Comparison of ENCODE assay signal across 27 mouse cellular contexts in the genomic region with DNA sequence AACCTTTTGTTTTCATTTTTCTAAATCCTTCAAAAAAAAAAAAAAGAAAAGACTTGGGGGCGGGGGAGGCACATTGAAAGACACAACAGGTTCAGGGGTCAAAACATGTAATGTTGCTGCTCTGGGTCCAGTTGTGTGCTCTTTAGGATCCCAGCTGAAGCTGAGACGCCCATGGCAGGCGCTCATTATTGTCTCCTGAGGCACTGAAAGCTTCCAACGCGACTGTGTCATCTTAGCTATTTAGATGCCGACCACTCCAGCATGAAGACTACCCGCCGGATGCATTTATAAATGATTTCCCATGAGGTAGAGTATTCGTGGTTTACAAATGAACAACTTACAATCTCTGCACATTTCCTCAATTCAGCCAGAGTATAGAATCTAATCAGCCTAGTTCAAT.
DNase-seq lines count a peak whose midpoint lies in the region; ATAC-seq and TF ChIP-seq lines count a peak whose summit lies in the region.
"Had no signal": no experiment of that assay in that cellular context is flagged by ENCODE, and none has a peak within 500 bp of the region (broad histone marks: within the 10 kb centered on the region; RNA-seq: fewer than 3 reads in every experiment).

No protein-coding gene starts in this region.

- H3K9ac ChIP-seq in embryonic facial prominence, embryonic 11.5 days (replicated peaks; ENCODE audit: low read length): no peak overlapping the region
- H3K9ac ChIP-seq in midbrain, postnatal 0 days (replicated peaks; ENCODE audit: low read length, poor library complexity, severe bottlenecking): no peak overlapping the region
- H3K9ac ChIP-seq: embryonic facial prominence, embryonic 12.5 days; forebrain, embryonic 13.5 days; limb, embryonic 13.5 days; liver, embryonic 13.5 days; lung, embryonic 14.5 days; neural tube, embryonic 12.5 days had no signal

- no peak for TF ChIP-seq CTCF in midbrain, postnatal 0 days (IDR thresholded peaks at IDR 0.05)
- TF ChIP-seq CTCF in layer of hippocampus, adult 2 months (conservative IDR thresholded peaks at IDR 0.05): no peak

- no peak overlapping the region for H3K4me3 ChIP-seq in embryonic facial prominence, embryonic 11.5 days (ENCODE audit: low read depth, low read length)
- no peak overlapping the region for H3K4me3 ChIP-seq in embryonic facial prominence, embryonic 10.5 days
- 0 out of 2 replicates have a peak overlapping the region, but pooled peaks have one; percentile 1 for H3K4me3 ChIP-seq in midbrain, embryonic 10.5 days
- H3K4me3 ChIP-seq in midbrain, postnatal 0 days (ENCODE audit: low read depth, low read length): no peak overlapping the region
- no peak overlapping the region for H3K4me3 ChIP-seq in layer of hippocampus, adult 2 months
- H3K4me3 ChIP-seq: embryonic facial prominence, embryonic 12.5 days; erythroblast, embryonic 14.5 days; forebrain, embryonic 13.5 days; limb, embryonic 13.5 days; liver, embryonic 13.5 days; neural tube, embryonic 12.5 days had no signal

- no peaks in the 10 kb centered on the region for H3K9me3 ChIP-seq in embryonic facial prominence, embryonic 11.5 days (replicated peaks; ENCODE audit: control insufficient read depth, low read length)
- H3K9me3 ChIP-seq in embryonic facial prominence, embryonic 10.5 days: no peaks in the 10 kb centered on the region
- H3K9me3 ChIP-seq in midbrain, embryonic 10.5 days (replicated peaks): no peaks in the 10 kb centered on the region; the same call in 1 of the 2 replicates
- no peaks in the 10 kb centered on the region for H3K9me3 ChIP-seq in midbrain, postnatal 0 days (ENCODE audit: low read length)
- H3K9me3 ChIP-seq: embryonic facial prominence, embryonic 12.5 days; forebrain, embryonic 13.5 days; limb, embryonic 13.5 days; liver, embryonic 13.5 days; neural tube, embryonic 12.5 days had no signal

- DNase-seq in embryonic facial prominence, embryonic 11.5 days (ENCODE audit: low spot score): peak; percentile 21
- DNase-seq in embryonic facial prominence, embryonic 10.5 days (ENCODE audit: low spot score): no peak
- DNase-seq in embryo, embryonic 9.5 days (ENCODE audit: extremely low spot score): peak; percentile 33
- DNase-seq in midbrain, embryonic 10.5 days (ENCODE audit: low spot score): peak; percentile 24
- DNase-seq in midbrain, postnatal 0 days (ENCODE audit: low spot score): peak; percentile 43
- DNase-seq in layer of hippocampus, adult 9-11 months: no peak
- DNase-seq in layer of hippocampus, adult 2 months (ENCODE audit: low spot score in 2 of 2): no peak
- DNase-seq: adrenal gland, postnatal 14 days; cerebellum, adult 11-12 months; cerebellum, postnatal 14 days; gastrocnemius, postnatal 36 days; heart, postnatal 10 days; kidney, adult 18-20 months; kidney, postnatal 10 days; liver, embryonic 13.5 days; lung, embryonic 14.5 days; right cerebral cortex, postnatal 4 days; thymus, adult 2 months had no signal

- no peaks in the 10 kb centered on the region for H3K36me3 ChIP-seq in embryonic facial prominence, embryonic 11.5 days (replicated peaks; ENCODE audit: control insufficient read depth, insufficient read depth, low read depth, low read length)
- no peaks in the 10 kb centered on the region for H3K36me3 ChIP-seq in embryonic facial prominence, embryonic 10.5 days (replicated peaks)
- H3K36me3 ChIP-seq in midbrain, embryonic 10.5 days: no peaks in the 10 kb centered on the region
- no peaks in the 10 kb centered on the region for H3K36me3 ChIP-seq in midbrain, postnatal 0 days (ENCODE audit: insufficient read depth, low read length)
- H3K36me3 ChIP-seq: embryonic facial prominence, embryonic 12.5 days; limb, embryonic 13.5 days; liver, embryonic 13.5 days; neural tube, embryonic 12.5 days had no signal

- no peaks in the 10 kb centered on the region for H3K4me1 ChIP-seq in embryonic facial prominence, embryonic 11.5 days (ENCODE audit: control insufficient read depth, insufficient read depth, low read length)
- H3K4me1 ChIP-seq in embryonic facial prominence, embryonic 10.5 days: peaks cover 13% of the 10 kb centered on the region
- H3K4me1 ChIP-seq in midbrain, embryonic 10.5 days: peaks cover 26% of the 10 kb centered on the region
- no peaks in the 10 kb centered on the region for H3K4me1 ChIP-seq in midbrain, postnatal 0 days (ENCODE audit: insufficient read depth, low read length)
- H3K4me1 ChIP-seq: embryonic facial prominence, embryonic 12.5 days; limb, embryonic 13.5 days; liver, embryonic 13.5 days; neural tube, embryonic 12.5 days had no signal

- H3K4me2 ChIP-seq in embryonic facial prominence, embryonic 11.5 days (ENCODE audit: low read depth, low read length): no peak overlapping the region
- no peak overlapping the region for H3K4me2 ChIP-seq in midbrain, postnatal 0 days (ENCODE audit: low read depth, low read length, poor library complexity, severe bottlenecking)
- H3K4me2 ChIP-seq: embryonic facial prominence, embryonic 12.5 days; forebrain, embryonic 13.5 days; heart, embryonic 11.5 days; limb, embryonic 13.5 days; liver, embryonic 13.5 days; lung, embryonic 14.5 days; neural tube, embryonic 12.5 days had no signal

- no peaks in the 10 kb centered on the region for H3K27me3 ChIP-seq in embryonic facial prominence, embryonic 11.5 days (ENCODE audit: control insufficient read depth, insufficient read depth, low read length)
- H3K27me3 ChIP-seq in embryonic facial prominence, embryonic 10.5 days (replicated peaks; ENCODE audit: low read depth, poor library complexity, severe bottlenecking): no peaks in the 10 kb centered on the region
- peaks cover 56% of the 10 kb centered on the region for H3K27me3 ChIP-seq in midbrain, embryonic 10.5 days (ENCODE audit: low read depth, poor library complexity, severe bottlenecking)
- no peaks in the 10 kb centered on the region for H3K27me3 ChIP-seq in midbrain, postnatal 0 days (ENCODE audit: insufficient read depth, low read length)
- H3K27me3 ChIP-seq: embryonic facial prominence, embryonic 12.5 days; forebrain, embryonic 13.5 days; limb, embryonic 13.5 days; liver, embryonic 13.5 days; neural tube, embryonic 12.5 days; Patski had no signal

- WGBS in embryonic facial prominence, embryonic 11.5 days: 14% methylated on average over 9 of the region's 9 CpGs
- WGBS in embryonic facial prominence, embryonic 10.5 days: 17% methylated on average over 9 of the region's 9 CpGs
- WGBS in midbrain, embryonic 10.5 days: 3% methylated on average over 9 of the region's 9 CpGs
- 10% methylated on average over 9 of the region's 9 CpGs for WGBS in midbrain, postnatal 0 days

- H3K27ac ChIP-seq in embryonic facial prominence, embryonic 11.5 days (replicated peaks; ENCODE audit: low read depth, low read length): no peak overlapping the region
- no peak overlapping the region for H3K27ac ChIP-seq in embryonic facial prominence, embryonic 10.5 days (replicated peaks)
- no peak overlapping the region for H3K27ac ChIP-seq in midbrain, embryonic 10.5 days (replicated peaks)
- no peak overlapping the region for H3K27ac ChIP-seq in midbrain, postnatal 0 days (ENCODE audit: low read depth, low read length)
- H3K27ac ChIP-seq in layer of hippocampus, adult 2 months: no peak overlapping the region
- H3K27ac ChIP-seq: embryonic facial prominence, embryonic 12.5 days; forebrain, embryonic 13.5 days; limb, embryonic 13.5 days; liver, embryonic 13.5 days; macrophage; neural tube, embryonic 12.5 days had no signal

- ATAC-seq in embryonic facial prominence, embryonic 11.5 days (replicated peaks; ENCODE audit: insufficient number of reproducible peaks, low FRiP score, low TSS enrichment, low read depth): no peak
- no peak for ATAC-seq in midbrain, postnatal 0 days (ENCODE audit: low FRiP score)
- no peak for ATAC-seq in activated CD4-positive, CD25-positive, alpha-beta regulatory T cell, adult 4 months
- ATAC-seq: forebrain, embryonic 13.5 days; Patski had no signal

Comparison
In these comparisons a context has a peak if more than half of its experiments do, and no peak if none do; other contexts are left out.
1. DNase-seq: peak in embryonic facial prominence, embryonic 11.5 days (single experiment), embryo, embryonic 9.5 days (single experiment), midbrain, embryonic 10.5 days (single experiment) and midbrain, postnatal 0 days (single experiment); none in embryonic facial prominence, embryonic 10.5 days (single experiment), layer of hippocampus, adult 9-11 months (single experiment) and layer of hippocampus, adult 2 months (0 of 2).